Mouse (Mus musculus): ENCODE data around the gene Kctd17. TPM values are rescaled to one million over a fixed set of nuclear protein-coding genes. Genes with fewer than 3 reads are reported as not detected.

The Kctd17 gene
- polyA plus RNA-seq, 1 experiment from 2014 or later = 25.9 TPM

- no peak for DNase-seq (ENCODE audit: low spot score)
- H3K27ac ChIP-seq (replicated peaks) = no peak overlapping the region
- 73% methylated on average over 6 of the region's 6 CpGs for whole genome bisulfite sequencing
- no peak overlapping the region for H3K4me2 ChIP-seq (replicated peaks; ENCODE audit: low read depth)
- H3K4me1 ChIP-seq (replicated peaks; ENCODE audit: control insufficient read depth, insufficient read depth) = no peaks in the 10 kb centered on the region
- H3K9me3 ChIP-seq (ENCODE audit: control insufficient read depth, low read length) = no peaks in the 10 kb centered on the region
- no peaks in the 10 kb centered on the region for H3K36me3 ChIP-seq (ENCODE audit: control insufficient read depth, insufficient read depth, low read length)
- H3K9ac ChIP-seq (ENCODE audit: low read length) = no peak overlapping the region
- ATAC-seq (ENCODE audit: low FRiP score, low TSS enrichment) = no peak
- TF ChIP-seq CTCF (IDR thresholded peaks at IDR 0.05; ENCODE audit: low read depth) (no peak), EP300 (optimal IDR thresholded peaks at IDR 0.05) (no peak)
- no peaks in the 10 kb centered on the region for H3K27me3 ChIP-seq (ENCODE audit: control insufficient read depth, insufficient read depth, low read length)
- H3K4me3 ChIP-seq (ENCODE audit: low read depth, low read length) = no peak overlapping the region
Observed at GRCm38 (mm10) chr15:78473442-78473841, 45.1 kb downstream of the Kctd17 start.

- Histone ChIP-seq H3K36me3 (ENCODE audit: control insufficient read depth, insufficient read depth, low read length) (no peaks in the 10 kb centered on the region), H3K27me3 (ENCODE audit: control insufficient read depth, insufficient read depth, low read length) (no peaks in the 10 kb centered on the region), H3K4me2 (replicated peaks; ENCODE audit: low read depth) (no peak overlapping the region), H3K9me3 (ENCODE audit: control insufficient read depth, low read length) (no peaks in the 10 kb centered on the region), H3K4me1 (replicated peaks; ENCODE audit: control insufficient read depth, insufficient read depth) (no peaks in the 10 kb centered on the region), H3K27ac (replicated peaks) (no peak overlapping the region), H3K4me3 (ENCODE audit: low read depth, low read length) (no peak overlapping the region), H3K9ac (ENCODE audit: low read length) (no peak overlapping the region)
- 40% methylated on average over 3 of the region's 3 CpGs for WGBS
- DNase-seq (ENCODE audit: low spot score) = peak; percentile 24
- no peak for ATAC-seq (ENCODE audit: low FRiP score, low TSS enrichment)
- no peak for TF ChIP-seq CTCF (IDR thresholded peaks at IDR 0.05; ENCODE audit: low read depth)
Observed at GRCm38 (mm10) chr15:78475604-78476031, 47.3 kb downstream of the Kctd17 start.

GRCm38 (mm10) chr15:78476878-78477277, 48.5 kb downstream of the Kctd17 start:
- ATAC-seq (ENCODE audit: low FRiP score, low TSS enrichment) = no peak
- H3K4me3 ChIP-seq (ENCODE audit: low read depth, low read length) = no peak overlapping the region
- TF ChIP-seq EP300 (optimal IDR thresholded peaks at IDR 0.05) (no peak), CTCF (IDR thresholded peaks at IDR 0.05; ENCODE audit: low read depth) (no peak)
- no peaks in the 10 kb centered on the region for H3K9me3 ChIP-seq (ENCODE audit: control insufficient read depth, low read length)
- no peak overlapping the region for H3K9ac ChIP-seq (ENCODE audit: low read length)
- H3K27me3 ChIP-seq (ENCODE audit: control insufficient read depth, insufficient read depth, low read length) = no peaks in the 10 kb centered on the region
- no peak overlapping the region for H3K27ac ChIP-seq (replicated peaks)
- no peaks in the 10 kb centered on the region for H3K36me3 ChIP-seq (ENCODE audit: control insufficient read depth, insufficient read depth, low read length)
- WGBS = 81% methylated on average over 1 of the region's 1 CpGs
- H3K4me1 ChIP-seq (replicated peaks; ENCODE audit: control insufficient read depth, insufficient read depth) = no peaks in the 10 kb centered on the region
- DNase-seq (ENCODE audit: low spot score) = no peak
- H3K4me2 ChIP-seq (replicated peaks; ENCODE audit: low read depth) = no peak overlapping the region

- H3K27ac ChIP-seq (replicated peaks) = no peak overlapping the region
- no peak overlapping the region for H3K9ac ChIP-seq (ENCODE audit: low read length)
- H3K9me3 ChIP-seq (ENCODE audit: control insufficient read depth, low read length) = no peaks in the 10 kb centered on the region
- TF ChIP-seq EP300 (optimal IDR thresholded peaks at IDR 0.05) = no peak
- no peak for TF ChIP-seq CTCF (IDR thresholded peaks at IDR 0.05; ENCODE audit: low read depth)
- no peaks in the 10 kb centered on the region for H3K4me1 ChIP-seq (replicated peaks; ENCODE audit: control insufficient read depth, insufficient read depth)
- H3K4me2 ChIP-seq (replicated peaks; ENCODE audit: low read depth) = no peak overlapping the region
- WGBS = 90% methylated on average over 4 of the region's 4 CpGs
- no peak for DNase-seq (ENCODE audit: low spot score)
- no peak for ATAC-seq (ENCODE audit: low FRiP score, low TSS enrichment)
- no peaks in the 10 kb centered on the region for H3K36me3 ChIP-seq (ENCODE audit: control insufficient read depth, insufficient read depth, low read length)
- no peaks in the 10 kb centered on the region for H3K27me3 ChIP-seq (ENCODE audit: control insufficient read depth, insufficient read depth, low read length)
- H3K4me3 ChIP-seq (ENCODE audit: low read depth, low read length) = no peak overlapping the region
Observed at GRCm38 (mm10) chr15:78478073-78478472, 49.7 kb downstream of the Kctd17 start.

- H3K27ac ChIP-seq (replicated peaks) = no peak overlapping the region
- DNase-seq (ENCODE audit: low spot score) (no peak), ATAC-seq (ENCODE audit: low FRiP score, low TSS enrichment) (no peak)
- TF ChIP-seq EP300 (optimal IDR thresholded peaks at IDR 0.05) = no peak
- no peak for TF ChIP-seq CTCF (IDR thresholded peaks at IDR 0.05; ENCODE audit: low read depth)
- no peak overlapping the region for H3K4me3 ChIP-seq (ENCODE audit: low read depth, low read length)
- no peaks in the 10 kb centered on the region for H3K27me3 ChIP-seq (ENCODE audit: control insufficient read depth, insufficient read depth, low read length)
- H3K9ac ChIP-seq (ENCODE audit: low read length) = no peak overlapping the region
- no peak overlapping the region for H3K4me2 ChIP-seq (replicated peaks; ENCODE audit: low read depth)
- H3K36me3 ChIP-seq (ENCODE audit: control insufficient read depth, insufficient read depth, low read length) = no peaks in the 10 kb centered on the region
- H3K9me3 ChIP-seq (ENCODE audit: control insufficient read depth, low read length) = no peaks in the 10 kb centered on the region
- 70% methylated on average over 5 of the region's 5 CpGs for WGBS
- no peaks in the 10 kb centered on the region for H3K4me1 ChIP-seq (replicated peaks; ENCODE audit: control insufficient read depth, insufficient read depth)
Observed at GRCm38 (mm10) chr15:78479470-78479869, 51.1 kb downstream of the Kctd17 start.

GRCm38 (mm10) chr15:78480111-78480510, 51.7 kb downstream of the Kctd17 start:
- peak; percentile 45 for DNase-seq (ENCODE audit: low spot score)
- Histone ChIP-seq H3K36me3 (ENCODE audit: control insufficient read depth, insufficient read depth, low read length) (no peaks in the 10 kb centered on the region), H3K4me1 (replicated peaks; ENCODE audit: control insufficient read depth, insufficient read depth) (no peaks in the 10 kb centered on the region), H3K4me2 (replicated peaks; ENCODE audit: low read depth) (no peak overlapping the region), H3K27ac (replicated peaks) (no peak overlapping the region), H3K4me3 (ENCODE audit: low read depth, low read length) (no peak overlapping the region), H3K27me3 (ENCODE audit: control insufficient read depth, insufficient read depth, low read length) (no peaks in the 10 kb centered on the region), H3K9me3 (ENCODE audit: control insufficient read depth, low read length) (no peaks in the 10 kb centered on the region), H3K9ac (ENCODE audit: low read length) (no peak overlapping the region)
- no peak; the same call in 1 of the 2 replicates for ATAC-seq (ENCODE audit: low FRiP score, low TSS enrichment)
- WGBS = 70% methylated on average over 7 of the region's 7 CpGs
- TF ChIP-seq EP300 (optimal IDR thresholded peaks at IDR 0.05) = no peak
